Mouse (Mus musculus) heart, embryonic 15.5 days (tissue): ENCODE measurements at regions not wholly inside any gene's neighbourhood (a gene's known extent, or its start where the extent isn't known, plus 50 kb on each side); places are given as distances from the start of the nearest gene placed in this dataset.

Experiments
- ATAC-seq: fragments of 200-750 bp; cut with Nextera tagmentation; replicated peaks from 2 replicates; pipeline ENCODE4 v1.8.0; 2017; ENCODE audit warnings: low read depth, moderate TSS enrichment; ENCODE audit not compliant: insufficient number of reproducible peaks, insufficient read depth, low FRiP score
- H3K27ac ChIP-seq: fragments of 300-500 bp; sonication (generic); 2 replicates; pipeline ENCODE4 v1.5.1; 2015; ENCODE audit warnings: mild to moderate bottlenecking, inconsistent platforms
- H3K27me3 ChIP-seq: fragments of 300-500 bp; sonication (generic); 2 replicates; pipeline ENCODE4 v1.6.1; 2015; ENCODE audit warnings: inconsistent platforms
- H3K36me3 ChIP-seq: fragments of 300-500 bp; sonication (generic); 2 replicates; pipeline ENCODE4 v1.6.1; 2015; ENCODE audit warnings: mild to moderate bottlenecking, inconsistent platforms
- H3K4me1 ChIP-seq: fragments of 300-500 bp; sonication (generic); replicated peaks from 2 replicates; pipeline ENCODE4 v1.6.1; 2015; ENCODE audit warnings: inconsistent platforms
- H3K4me2 ChIP-seq: fragments of 300-500 bp; sonication (generic); 2 replicates; pipeline ENCODE4 v1.6.1; 2015; ENCODE audit warnings: inconsistent platforms, mild to moderate bottlenecking, moderate library complexity
- H3K4me3 ChIP-seq: fragments of 300-500 bp; sonication (generic); 2 replicates; pipeline ENCODE4 v1.5.1; 2015; ENCODE audit warnings: mild to moderate bottlenecking, inconsistent platforms
- H3K9ac ChIP-seq: fragments of 300-500 bp; sonication (generic); 2 replicates; pipeline ENCODE4 v1.6.1; 2015; ENCODE audit warnings: mild to moderate bottlenecking, inconsistent platforms
- H3K9me3 ChIP-seq: fragments of 300-500 bp; sonication (generic); replicated peaks from 2 replicates; pipeline ENCODE4 v1.6.1; 2016; ENCODE audit warnings: inconsistent platforms
- WGBS: fragments of 180-500 bp; shearing (Covaris S2); methylation state at CpG from one replicate; pipeline ENCODE4 v1.1.7; 2015; ENCODE audit warnings: mixed read lengths; 5-methylcytosine and 5-hydroxymethylcytosine counted together

DNA sequence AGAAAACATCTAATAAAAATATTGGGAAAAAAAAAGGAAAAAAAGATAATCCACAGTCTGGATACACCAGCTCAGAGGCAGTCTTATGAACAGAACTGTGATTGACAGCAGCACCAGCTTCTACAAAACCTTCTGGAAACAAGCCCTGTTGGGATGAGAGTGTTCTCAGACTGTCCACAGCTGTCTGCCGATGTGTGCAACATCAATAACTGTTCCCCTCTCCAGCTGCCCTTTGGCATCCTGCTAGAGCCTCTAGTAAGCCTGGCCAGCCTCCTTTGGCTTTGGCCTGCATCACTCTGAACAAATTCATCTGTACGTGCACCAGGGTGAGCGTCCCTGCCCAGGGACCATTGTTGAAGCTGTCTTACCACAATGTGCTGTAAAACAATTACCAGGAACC lies 137.0 kb upstream of the Irs2 start:
- Histone ChIP-seq H3K4me2 (no peak overlapping the region), H3K27ac (no peak overlapping the region), H3K4me1 (no peaks in the 10 kb centered on the region), H3K9me3 (no peaks in the 10 kb centered on the region), H3K27me3 (no peaks in the 10 kb centered on the region), H3K9ac (no peak overlapping the region), H3K4me3 (no peak overlapping the region), H3K36me3 (no peaks in the 10 kb centered on the region)
- ATAC-seq, result no peak
- whole genome bisulfite sequencing, result 72% methylated on average over 3 of the region's 3 CpGs

DNA sequence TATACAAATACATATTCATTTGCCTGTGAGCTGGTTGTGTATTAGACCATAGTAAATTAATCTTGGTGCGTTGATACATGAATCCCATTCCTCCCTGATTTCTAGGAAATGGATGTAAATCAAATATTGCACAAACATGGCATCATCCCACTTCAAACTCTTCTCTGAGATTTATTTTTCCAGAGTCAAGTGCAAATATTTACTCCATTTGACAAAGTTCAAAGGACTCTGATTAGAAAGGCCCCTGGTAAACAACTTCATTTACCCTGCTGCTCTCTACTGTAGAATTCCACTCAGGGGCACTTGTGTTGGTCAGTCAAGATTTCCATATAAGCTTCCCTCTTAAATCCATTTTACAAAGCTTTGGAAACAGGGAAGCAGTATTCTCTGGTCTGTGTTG lies 132.3 kb upstream of the Irs2 start:
- ATAC-seq, result no peak
- 93% methylated on average over 1 of the region's 1 CpGs for WGBS
- no peak overlapping the region for H3K4me2 ChIP-seq

DNA sequence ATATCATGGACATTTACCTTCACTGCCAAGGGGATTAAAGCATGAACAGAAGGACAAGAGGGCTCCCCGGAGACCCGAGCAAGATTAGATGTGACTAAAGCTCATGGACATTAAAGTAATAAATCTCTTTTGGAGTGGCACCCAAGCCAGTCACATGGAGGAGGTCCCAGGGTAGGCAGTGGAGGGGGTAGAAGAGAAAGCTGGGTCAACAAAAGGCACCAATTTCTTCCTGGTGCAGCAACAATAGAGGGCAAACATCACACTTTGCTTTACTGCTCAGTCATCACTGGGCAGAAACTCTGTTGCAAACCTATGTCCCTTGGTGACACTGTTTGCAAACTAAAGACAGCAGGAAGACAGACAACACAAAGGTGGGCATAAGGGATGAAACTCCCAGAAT lies 131.0 kb upstream of the Irs2 start:
- Histone ChIP-seq H3K4me1 (no peaks in the 10 kb centered on the region), H3K27ac (no peak overlapping the region), H3K9ac (no peak overlapping the region), H3K4me3 (no peak overlapping the region), H3K36me3 (no peaks in the 10 kb centered on the region), H3K4me2 (no peak overlapping the region), H3K9me3 (no peaks in the 10 kb centered on the region), H3K27me3 (0 out of 2 replicates have a peak, but pooled peaks cover 3% of the 10 kb centered on the region)
- ATAC-seq, result no peak
- WGBS, result 79% methylated on average over 2 of the region's 2 CpGs

More for the DNA sequence above, 132.3 kb upstream of the Irs2 start:
- no peaks in the 10 kb centered on the region for H3K27me3 ChIP-seq
- no peaks in the 10 kb centered on the region for H3K36me3 ChIP-seq
- H3K27ac ChIP-seq, result no peak overlapping the region
- H3K4me1 ChIP-seq, result no peaks in the 10 kb centered on the region
- H3K9me3 ChIP-seq, result no peaks in the 10 kb centered on the region
- no peak overlapping the region for H3K4me3 ChIP-seq
- H3K9ac ChIP-seq, result no peak overlapping the region

DNA sequence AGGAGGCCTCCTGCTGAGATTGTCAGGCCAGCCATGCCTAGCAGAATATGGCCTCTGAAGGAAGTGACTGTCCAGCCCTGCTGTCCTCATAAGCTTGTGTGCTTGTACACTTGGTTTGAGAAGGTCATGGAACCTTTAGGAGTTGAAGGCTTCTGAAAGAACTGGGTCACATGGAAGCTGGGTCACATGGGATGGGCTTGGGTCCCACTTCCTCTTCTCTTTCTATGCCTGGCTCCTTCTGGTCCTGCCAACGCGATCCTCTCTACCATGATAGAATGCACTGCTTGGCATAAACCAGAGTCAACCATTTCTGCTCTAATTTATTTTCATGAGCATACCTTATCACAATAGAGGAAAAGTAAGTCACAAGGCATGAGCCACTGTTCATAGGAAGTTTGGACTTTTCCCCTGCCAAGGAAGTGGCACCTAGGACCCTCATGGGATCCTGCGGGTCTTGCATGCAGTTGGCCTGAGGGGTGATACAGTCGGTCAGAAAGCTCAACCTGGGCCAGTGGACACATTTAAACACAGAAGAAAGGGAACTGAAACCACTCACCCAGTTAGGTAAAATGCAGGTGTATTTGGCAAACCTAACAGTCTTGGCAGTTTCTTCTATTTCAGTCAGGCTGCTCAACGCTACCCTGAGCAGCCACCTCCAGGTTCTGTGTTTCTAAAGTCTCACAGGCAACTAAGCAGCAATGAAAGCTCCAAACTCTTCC lies 130.2 kb upstream of the Irs2 start:
- Histone ChIP-seq H3K27me3 (0 out of 2 replicates have a peak, but pooled peaks cover 3% of the 10 kb centered on the region), H3K9ac (no peak overlapping the region), H3K4me3 (no peak overlapping the region), H3K9me3 (no peaks in the 10 kb centered on the region), H3K4me2 (no peak overlapping the region), H3K4me1 (no peaks in the 10 kb centered on the region), H3K36me3 (no peaks in the 10 kb centered on the region), H3K27ac (no peak overlapping the region)
- ATAC-seq, result no peak
- WGBS, result 87% methylated on average over 5 of the region's 5 CpGs

DNA sequence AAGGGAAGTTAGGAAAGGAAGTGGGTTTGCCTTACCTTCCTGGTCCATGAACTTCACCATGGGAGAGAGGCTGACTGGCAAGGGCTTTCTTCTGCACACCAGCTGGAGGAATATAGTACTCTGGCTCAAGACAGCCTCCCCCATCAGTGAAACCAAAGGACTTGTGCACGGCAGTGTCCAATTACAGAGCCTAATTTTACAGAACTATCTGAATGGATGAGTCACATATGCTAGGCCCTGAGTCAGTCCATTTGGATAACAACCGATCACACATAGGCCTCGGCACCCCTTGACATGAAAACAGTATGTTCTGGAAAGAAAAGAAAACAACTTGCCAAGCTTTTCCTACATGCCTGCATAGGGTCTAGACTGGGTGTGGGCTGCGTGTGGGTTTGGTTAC lies 128.3 kb upstream of the Irs2 start:
- ATAC-seq, result no peak
- Histone ChIP-seq H3K9me3 (no peaks in the 10 kb centered on the region), H3K27me3 (0 out of 2 replicates have a peak, but pooled peaks cover 3% of the 10 kb centered on the region), H3K36me3 (no peaks in the 10 kb centered on the region), H3K4me2 (no peak overlapping the region), H3K4me1 (no peaks in the 10 kb centered on the region), H3K27ac (no peak overlapping the region), H3K9ac (no peak overlapping the region), H3K4me3 (no peak overlapping the region)
- WGBS, result 79% methylated on average over 4 of the region's 4 CpGs

DNA sequence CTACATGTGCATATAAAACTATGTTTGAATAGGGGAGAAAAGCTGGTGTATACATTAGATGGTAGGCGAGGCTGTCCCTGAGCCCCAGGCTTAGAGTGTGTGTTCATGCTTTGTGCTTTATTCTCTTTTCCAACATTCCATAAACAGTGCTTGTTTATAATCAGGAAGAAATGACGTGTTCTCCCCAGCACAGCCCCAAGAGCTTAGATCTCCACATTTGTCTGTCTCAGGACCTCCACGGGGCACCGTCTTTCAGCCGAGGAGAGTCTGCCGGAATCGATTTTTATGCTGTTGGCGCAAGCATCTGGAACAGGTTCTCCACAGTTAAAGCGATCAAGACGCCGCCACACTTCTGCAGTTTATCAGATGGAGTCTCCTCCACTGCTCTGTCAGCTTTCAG lies 126.9 kb upstream of the Irs2 start:
- ATAC-seq, result no peak
- WGBS, result 82% methylated on average over 11 of the region's 11 CpGs
- Histone ChIP-seq H3K27me3 (0 out of 2 replicates have a peak, but pooled peaks cover 3% of the 10 kb centered on the region), H3K4me2 (no peak overlapping the region), H3K4me3 (no peak overlapping the region), H3K27ac (no peak overlapping the region), H3K9ac (no peak overlapping the region), H3K36me3 (no peaks in the 10 kb centered on the region), H3K4me1 (no peaks in the 10 kb centered on the region), H3K9me3 (no peaks in the 10 kb centered on the region)

DNA sequence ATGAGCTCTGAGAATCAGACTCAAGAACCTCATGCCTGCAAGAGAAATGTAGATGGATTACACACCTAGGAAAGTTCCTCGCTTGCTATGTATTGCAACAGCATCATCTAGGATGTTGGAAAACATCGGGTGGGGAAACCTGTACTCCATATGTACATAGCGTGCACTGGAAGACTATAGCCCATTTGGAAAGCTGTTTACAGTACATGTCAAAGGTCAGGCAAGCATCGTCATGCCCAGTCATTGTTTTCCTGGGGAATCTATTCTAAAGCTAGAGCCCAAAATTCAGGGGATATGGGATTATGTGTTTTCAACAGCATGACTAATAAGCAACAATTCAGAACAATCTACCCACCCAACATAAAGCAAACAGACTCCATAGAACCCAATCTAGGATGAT lies 126.3 kb upstream of the Irs2 start:
- Histone ChIP-seq H3K27ac (no peak overlapping the region), H3K36me3 (no peaks in the 10 kb centered on the region), H3K4me3 (no peak overlapping the region), H3K27me3 (0 out of 2 replicates have a peak, but pooled peaks cover 3% of the 10 kb centered on the region), H3K4me1 (no peaks in the 10 kb centered on the region), H3K9me3 (no peaks in the 10 kb centered on the region), H3K9ac (no peak overlapping the region), H3K4me2 (no peak overlapping the region)
- WGBS, result 90% methylated on average over 4 of the region's 4 CpGs
- no peak for ATAC-seq

DNA sequence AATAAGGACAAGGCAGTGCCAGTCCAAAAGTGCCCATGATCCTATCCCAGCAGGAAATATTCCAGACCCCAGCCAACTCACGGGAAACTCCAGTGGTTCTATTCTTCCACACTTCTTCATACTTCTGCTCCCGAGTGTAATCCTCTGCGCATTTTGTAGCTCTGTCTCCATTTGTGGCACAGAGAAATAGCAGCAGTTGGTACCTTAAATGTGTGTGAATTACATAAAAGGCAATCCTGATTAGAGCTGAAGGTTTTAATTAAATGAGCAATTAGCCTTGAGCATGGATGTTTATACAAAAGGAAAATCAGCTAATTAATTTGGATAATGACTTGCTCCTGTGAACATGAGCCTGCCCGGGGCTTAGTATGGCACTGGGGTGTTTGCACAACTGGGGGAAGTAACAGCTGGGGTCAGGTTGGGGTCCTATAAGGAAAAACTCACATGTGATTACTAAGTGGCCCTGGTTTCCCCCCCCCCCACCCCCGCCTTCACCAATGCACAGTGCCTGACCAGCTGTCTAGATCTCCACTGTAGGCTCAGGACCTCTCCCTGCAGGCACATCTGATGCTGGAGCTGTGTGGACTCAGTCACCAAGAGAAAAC lies 110.9 kb upstream of the Irs2 start:
- Histone ChIP-seq H3K36me3 (no peaks in the 10 kb centered on the region), H3K9me3 (no peaks in the 10 kb centered on the region), H3K4me3 (no peak overlapping the region), H3K4me1 (no peaks in the 10 kb centered on the region), H3K4me2 (no peak overlapping the region), H3K27me3 (no peaks in the 10 kb centered on the region), H3K9ac (no peak overlapping the region), H3K27ac (no peak overlapping the region)
- no peak for ATAC-seq
- WGBS, result 75% methylated on average over 5 of the region's 5 CpGs

DNA sequence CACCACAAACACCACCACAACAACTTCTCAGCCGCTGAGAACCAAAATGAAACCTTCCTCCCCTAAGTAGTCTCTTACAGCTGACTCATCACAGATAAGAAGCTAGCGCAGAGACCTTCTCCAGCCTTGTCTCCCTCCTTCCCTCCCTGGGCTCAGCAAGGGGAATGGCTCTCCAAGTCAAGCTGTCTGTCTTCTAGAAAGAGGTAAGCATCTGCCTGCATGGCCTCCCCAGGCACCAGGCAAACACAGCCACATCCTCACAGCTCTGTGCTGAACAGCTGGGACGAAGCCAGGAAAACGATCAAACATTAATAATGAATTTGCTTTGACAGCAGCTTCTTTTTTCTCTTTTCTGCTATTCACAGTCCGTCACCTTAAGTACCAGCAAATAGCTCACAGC lies 108.3 kb upstream of the Irs2 start:
- Histone ChIP-seq H3K4me3 (no peak overlapping the region), H3K27me3 (no peaks in the 10 kb centered on the region), H3K4me2 (no peak overlapping the region), H3K9ac (no peak overlapping the region), H3K27ac (no peak overlapping the region), H3K9me3 (no peaks in the 10 kb centered on the region), H3K4me1 (0 out of 2 replicates have a peak, but pooled peaks cover 3% of the 10 kb centered on the region), H3K36me3 (no peaks in the 10 kb centered on the region)
- ATAC-seq, result no peak
- WGBS, result 68% methylated on average over 5 of the region's 5 CpGs

DNA sequence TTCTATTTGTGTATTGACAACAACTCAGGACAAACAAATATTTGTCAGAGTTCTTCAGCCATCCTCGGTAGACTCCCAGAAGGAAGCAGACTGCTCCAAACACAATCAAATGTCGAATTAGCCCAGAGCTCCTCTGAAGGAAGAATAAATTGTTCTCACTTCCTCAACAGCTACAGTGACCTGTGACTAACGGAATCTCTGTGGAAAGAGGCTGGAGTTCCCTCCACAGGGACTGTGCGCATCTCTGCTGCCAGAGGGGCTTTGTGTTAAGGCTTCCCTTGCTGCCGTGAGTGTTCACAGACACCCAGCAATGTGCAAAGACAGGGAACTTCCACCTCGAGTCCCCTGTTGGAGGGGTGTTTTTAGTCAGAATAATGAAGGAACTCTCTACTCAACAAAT lies 107.0 kb upstream of the Irs2 start:
- Histone ChIP-seq H3K4me3 (no peak overlapping the region), H3K27me3 (no peaks in the 10 kb centered on the region), H3K4me1 (0 out of 2 replicates have a peak, but pooled peaks cover 3% of the 10 kb centered on the region), H3K9ac (no peak overlapping the region), H3K27ac (no peak overlapping the region), H3K9me3 (no peaks in the 10 kb centered on the region), H3K4me2 (no peak overlapping the region), H3K36me3 (no peaks in the 10 kb centered on the region)
- ATAC-seq, result no peak
- 35% methylated on average over 6 of the region's 6 CpGs for WGBS

DNA sequence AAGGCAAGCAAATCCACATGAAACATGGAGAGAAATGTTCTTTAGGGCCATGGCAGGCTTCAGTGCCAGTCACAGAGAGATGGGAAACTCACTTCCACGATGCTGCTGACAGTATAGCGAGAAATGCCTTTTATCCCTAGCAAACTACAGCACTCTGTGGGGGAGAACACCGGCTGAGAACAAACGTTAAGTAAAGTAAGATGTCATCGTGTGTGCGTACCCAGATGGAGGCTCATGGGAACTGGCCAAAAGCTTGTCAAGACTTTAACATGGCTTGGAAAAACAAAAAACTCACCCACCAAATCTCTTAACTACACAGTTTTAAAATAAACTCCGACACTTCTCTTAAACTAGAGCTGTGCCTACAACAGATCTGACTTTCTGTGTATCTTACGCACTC lies 106.3 kb upstream of the Irs2 start:
- WGBS, result 40% methylated on average over 8 of the region's 8 CpGs
- Histone ChIP-seq H3K4me3 (no peak overlapping the region), H3K27me3 (no peaks in the 10 kb centered on the region), H3K9me3 (no peaks in the 10 kb centered on the region), H3K9ac (no peak overlapping the region), H3K4me1 (0 out of 2 replicates have a peak, but pooled peaks cover 3% of the 10 kb centered on the region), H3K36me3 (no peaks in the 10 kb centered on the region), H3K4me2 (no peak overlapping the region), H3K27ac (no peak overlapping the region)
- no peak for ATAC-seq
